Mouse (Mus musculus) cerebellum, adult 9-10 months (tissue): ENCODE data around the gene Gpr179.

Experiments used
- DNase-seq: peaks from one replicate; pipeline ENCODE4 v3.0.0; 2022

Gene Gpr179

GRCm38 (mm10) chr11:97352027-97352684, at the start of gene Gpr179:
TSS of gene Gpr179 (minus strand) at chr11:97352077.
- peak; percentile 27 for DNase-seq

GRCm38 (mm10) chr11:97401082-97401481, 49.2 kb upstream of the Gpr179 start:
- DNase-seq: peak; percentile 87

GRCm38 (mm10) chr11:97399958-97400710, 48.3 kb upstream of the Gpr179 start:
- DNase-seq: peak; percentile 90

- DNase-seq: no peak
Measured at GRCm38 (mm10) chr11:97398506-97398905, 46.6 kb upstream of the Gpr179 start.

- no peak for DNase-seq
Measured at GRCm38 (mm10) chr11:97394146-97394545, 42.3 kb upstream of the Gpr179 start.

- DNase-seq: no peak
Measured at GRCm38 (mm10) chr11:97393658-97394057, 41.8 kb upstream of the Gpr179 start.

- DNase-seq: no peak
Measured at GRCm38 (mm10) chr11:97389127-97389526, 37.2 kb upstream of the Gpr179 start.

GRCm38 (mm10) chr11:97387811-97388210, 35.9 kb upstream of the Gpr179 start:
- DNase-seq: no peak

- DNase-seq: no peak
Measured at GRCm38 (mm10) chr11:97383764-97384163, 31.9 kb upstream of the Gpr179 start.

- DNase-seq: no peak
Measured at GRCm38 (mm10) chr11:97383017-97383416, 31.1 kb upstream of the Gpr179 start.

- DNase-seq: no peak
Measured at GRCm38 (mm10) chr11:97380036-97380435, 28.2 kb upstream of the Gpr179 start.

- DNase-seq: no peak
Measured at GRCm38 (mm10) chr11:97373402-97373801, 21.5 kb upstream of the Gpr179 start.

- peak; percentile 72 for DNase-seq
Measured at GRCm38 (mm10) chr11:97372159-97372864, 20.4 kb upstream of the Gpr179 start.

- DNase-seq: peak; percentile 97
Measured at GRCm38 (mm10) chr11:97370329-97371091, 18.6 kb upstream of the Gpr179 start.

GRCm38 (mm10) chr11:97368501-97368900, 16.6 kb upstream of the Gpr179 start:
- peak; percentile 73 for DNase-seq

- DNase-seq: no peak
Measured at GRCm38 (mm10) chr11:97365556-97365955, 13.7 kb upstream of the Gpr179 start.

- no peak for DNase-seq
Measured at GRCm38 (mm10) chr11:97363644-97363995, 11.7 kb upstream of the Gpr179 start.

- DNase-seq: no peak
Measured at GRCm38 (mm10) chr11:97362943-97363643, 11.2 kb upstream of the Gpr179 start.

GRCm38 (mm10) chr11:97362649-97362942, 10.7 kb upstream of the Gpr179 start:
- no peak for DNase-seq

GRCm38 (mm10) chr11:97361948-97362648, 10.2 kb upstream of the Gpr179 start, which contains the start of gene Socs7:
TSS of gene Socs7 (plus strand) at chr11:97362551.
- DNase-seq: peak; percentile 93

- peak; percentile 83 for DNase-seq
Measured at GRCm38 (mm10) chr11:97357663-97358062, 5.8 kb upstream of the Gpr179 start.

GRCm38 (mm10) chr11:97355247-97355646, 3.4 kb upstream of the Gpr179 start:
- no peak for DNase-seq
